Mouse (Mus musculus): ENCODE data around the gene Cblc.

- TF ChIP-seq POLR2A (IDR thresholded peaks at IDR 0.05; ENCODE audit: borderline replicate concordance, low read depth, low read length): no peak
- peak; percentile 85 for TF ChIP-seq CTCF (IDR thresholded peaks at IDR 0.05; ENCODE audit: low read depth, low read length)
Measured at GRCm38 (mm10) chr7:19802995-19803394, 6.4 kb upstream of the Cblc start.

Data from bone marrow macrophage, adult 2 months (primary cell).